Mouse (Mus musculus) right cerebral cortex, postnatal 4 days (tissue): ENCODE data around the gene Sik3.
"Not testable (repeated sequence)": the region's sequence is repeated elsewhere in the genome, so short reads cannot be mapped to it uniquely, and the experiment has no call there.

Source experiments
- DNase-seq: peaks from one replicate; pipeline ENCODE4 v3.0.0-alpha.2; 2022

The Sik3 gene

DNA sequence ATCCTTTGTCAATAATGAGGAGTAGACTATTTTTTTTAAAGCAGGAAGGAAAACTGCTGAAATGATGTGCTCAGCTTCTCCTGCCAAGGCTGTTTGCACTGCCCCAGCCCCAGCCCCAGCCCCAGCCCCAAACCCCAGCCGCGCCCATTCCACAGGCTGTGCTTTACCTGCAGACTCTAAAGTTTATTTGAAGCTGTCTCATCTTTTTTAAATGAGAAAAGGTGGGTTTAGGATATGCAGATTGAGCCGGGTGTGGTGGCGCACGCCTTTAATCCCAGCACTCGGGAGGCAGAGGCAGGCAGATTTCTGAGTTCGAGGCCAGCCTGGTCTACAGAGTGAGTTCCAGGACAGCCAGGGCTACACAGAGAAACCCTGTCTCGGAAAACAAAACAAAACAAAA is 143.2 kb downstream of the Sik3 start:
- DNase-seq, result not testable (repeated sequence)

DNA sequence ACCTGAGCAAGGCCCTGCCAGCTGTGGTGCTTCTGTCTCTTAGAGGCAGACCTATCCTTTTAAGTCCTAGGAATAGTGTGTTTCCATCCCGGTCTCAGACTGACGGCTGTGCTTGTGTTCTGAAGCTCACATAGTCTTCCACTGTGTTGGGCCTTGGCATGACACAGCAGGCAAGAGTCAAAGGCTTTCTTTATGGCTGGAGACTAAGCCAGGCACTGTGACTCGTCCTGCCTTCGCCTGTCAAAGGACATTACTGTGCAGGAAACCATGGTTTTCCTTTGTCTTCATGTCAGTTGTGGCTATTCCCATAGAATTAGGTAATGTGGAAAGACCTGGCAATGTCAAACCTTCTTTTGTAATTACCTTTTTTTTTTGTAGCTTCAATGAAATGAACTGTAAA is 144.1 kb downstream of the Sik3 start:
- DNase-seq, result no peak

DNA sequence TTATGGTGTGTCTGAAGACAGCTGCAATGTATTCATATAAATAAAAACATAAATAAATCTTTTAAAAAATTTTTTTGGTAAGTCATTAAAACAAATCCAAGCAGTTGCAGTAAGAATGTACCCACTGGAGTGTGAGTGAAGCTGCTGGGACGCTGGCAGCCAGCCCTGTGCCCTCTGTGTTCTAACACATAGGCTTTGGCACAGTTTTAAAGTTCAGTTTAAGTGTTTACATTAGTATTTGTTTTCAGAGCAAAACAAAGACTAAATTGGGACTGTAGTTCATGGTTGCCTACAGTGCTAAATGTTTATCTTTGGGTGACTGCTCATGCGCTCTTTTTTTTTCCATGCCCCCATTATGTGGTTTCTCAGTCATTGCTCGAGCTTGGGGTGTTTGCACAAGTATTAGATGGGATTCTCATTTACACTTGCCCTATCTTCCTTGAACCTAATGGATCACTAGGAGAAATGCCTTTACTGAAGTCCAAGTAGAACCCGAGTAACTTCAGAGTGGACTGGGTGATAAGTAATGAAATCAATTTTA is 145.7 kb downstream of the Sik3 start:
- no peak for DNase-seq

DNA sequence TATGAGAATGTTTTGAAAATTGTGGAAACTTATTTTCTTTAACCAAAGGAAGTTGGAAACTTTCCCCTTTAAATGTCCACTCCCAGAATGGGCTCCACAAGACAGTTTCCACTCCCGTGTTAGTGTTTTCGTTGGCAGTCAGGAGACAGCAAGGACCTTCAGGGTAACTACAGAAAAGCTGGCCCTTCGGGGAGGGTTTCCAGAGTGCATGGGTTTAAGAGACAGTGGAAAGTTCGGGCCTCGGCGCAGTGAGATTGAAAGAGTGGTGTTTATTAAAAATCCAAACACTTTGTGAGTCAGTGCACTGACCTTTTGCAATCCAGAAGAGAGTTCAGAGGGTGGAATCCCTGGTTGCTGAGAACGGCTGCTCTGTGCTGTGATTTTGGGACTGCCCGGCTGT is 150.8 kb downstream of the Sik3 start:
- DNase-seq, result no peak

DNA sequence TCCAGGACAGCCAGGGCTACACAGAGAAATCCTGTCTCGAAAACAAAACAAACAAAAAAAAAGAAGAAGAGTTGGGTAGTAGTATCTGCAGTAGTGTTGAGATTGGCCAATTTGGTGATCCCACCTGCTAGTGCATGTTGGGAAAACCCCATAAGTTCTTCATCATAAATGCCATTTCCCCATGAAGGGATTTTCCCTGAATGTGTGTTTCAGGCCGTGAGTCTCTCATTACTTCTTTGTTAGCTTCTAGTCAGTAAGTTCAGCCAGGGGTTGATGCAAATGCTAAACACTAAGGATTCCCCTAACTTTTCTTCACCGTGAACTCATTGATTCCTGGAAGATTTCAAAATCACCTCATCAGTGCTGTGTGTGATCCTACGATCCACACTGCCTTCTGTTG is 156.2 kb downstream of the Sik3 start:
- no peak for DNase-seq

DNA sequence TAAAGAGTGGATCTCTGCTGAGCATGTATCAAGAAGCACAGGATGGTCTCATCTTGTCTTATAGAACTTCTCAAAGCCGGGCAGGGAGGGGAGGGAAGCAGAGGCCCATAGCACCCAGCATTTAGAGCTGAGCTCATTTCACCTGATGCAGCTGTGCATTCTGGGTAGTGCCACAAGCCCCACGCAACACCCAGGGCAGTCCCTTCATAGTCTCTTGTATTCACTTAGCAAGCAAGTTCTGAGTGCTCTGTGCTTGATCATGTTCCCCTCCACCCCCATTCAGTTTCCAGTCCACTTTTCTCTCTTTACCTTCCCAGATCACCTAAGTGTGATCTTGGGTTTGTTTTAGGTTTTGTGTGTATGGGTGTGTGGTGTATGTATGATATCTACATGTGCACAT is 159.6 kb downstream of the Sik3 start:
- DNase-seq, result no peak

DNA sequence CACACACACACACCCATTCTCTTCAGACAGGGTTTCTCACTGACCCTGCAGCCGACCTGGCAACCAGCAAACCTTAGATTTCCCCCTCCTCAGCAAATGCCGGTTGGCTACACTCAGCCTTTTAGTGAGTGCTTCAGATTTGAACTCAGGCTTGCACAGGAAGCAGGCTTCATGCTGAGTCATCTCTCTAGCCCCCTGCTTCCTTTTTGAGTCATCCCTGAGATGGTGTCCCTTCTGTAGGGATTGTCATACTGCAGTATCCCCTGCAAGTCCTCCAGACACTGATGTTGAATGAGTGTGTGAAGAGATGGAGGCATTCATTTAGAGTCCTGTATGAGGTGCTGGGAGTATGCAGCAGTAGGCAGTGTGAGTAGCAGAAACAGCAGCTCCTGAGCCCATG is 160.3 kb downstream of the Sik3 start:
- DNase-seq, result no peak

DNA sequence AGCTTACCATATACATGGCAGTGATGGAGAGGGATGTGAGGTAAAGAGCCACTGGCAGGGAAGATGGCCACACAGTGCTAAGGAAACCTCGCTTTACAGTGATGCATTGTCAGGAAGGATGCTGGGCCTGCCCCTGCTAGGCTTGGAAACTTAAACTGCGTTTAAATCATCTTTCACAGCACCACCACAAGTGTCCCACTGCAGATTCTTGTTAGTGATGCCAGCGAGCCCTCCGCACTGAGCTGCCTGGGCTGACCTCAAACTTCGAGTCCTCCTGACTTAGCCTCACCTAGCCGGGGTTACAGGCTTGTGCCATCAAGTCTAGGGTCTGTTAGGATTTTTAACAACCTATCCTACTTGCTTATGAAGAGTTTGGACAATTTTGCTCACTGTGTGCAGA is 161.3 kb downstream of the Sik3 start:
- DNase-seq, result no peak

DNA sequence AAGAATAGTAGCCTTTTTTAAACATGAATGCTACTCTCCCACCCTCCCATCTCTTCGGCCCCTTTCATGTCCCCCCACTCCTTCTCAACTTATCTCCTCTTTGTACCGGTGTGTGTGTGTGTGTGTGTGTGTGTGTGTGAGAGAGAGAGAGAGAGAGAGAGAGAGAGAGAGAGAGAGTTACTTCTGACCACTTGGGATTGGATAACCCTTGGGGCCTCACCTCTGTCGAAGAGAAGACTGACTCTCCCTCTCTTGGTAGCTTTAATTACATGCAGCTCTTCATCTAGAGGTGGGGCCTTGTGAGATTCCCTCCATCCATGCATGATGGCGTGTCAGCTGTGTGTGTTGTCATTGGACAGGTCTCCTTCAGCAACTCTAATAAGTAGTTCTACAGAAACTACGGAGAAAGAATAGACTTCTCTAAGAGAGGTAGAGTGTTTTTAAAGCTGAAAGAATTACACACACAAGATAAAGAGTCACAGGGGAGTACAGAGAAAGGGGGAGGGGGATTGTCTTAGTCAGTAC is 162.2 kb downstream of the Sik3 start:
- no peak for DNase-seq

DNA sequence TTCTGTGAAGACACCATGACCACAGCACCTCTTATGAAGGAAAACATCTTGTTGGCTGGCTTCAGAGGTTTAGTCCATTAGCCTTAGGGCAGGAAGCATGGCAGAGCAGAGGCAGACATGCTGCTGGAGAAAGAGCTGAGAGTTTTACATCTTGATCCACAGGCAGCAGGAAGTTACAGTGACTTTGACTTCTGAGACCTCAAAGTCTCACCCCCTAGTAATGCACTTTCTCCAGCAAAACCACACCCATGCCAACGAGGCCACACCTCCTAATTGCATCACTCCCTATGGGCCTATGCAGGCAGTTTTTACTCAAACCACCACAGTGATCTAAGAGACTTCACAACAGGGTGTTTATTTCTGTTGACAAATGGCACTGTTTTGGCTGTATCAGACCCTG is 162.7 kb downstream of the Sik3 start:
- DNase-seq, result no peak

DNA sequence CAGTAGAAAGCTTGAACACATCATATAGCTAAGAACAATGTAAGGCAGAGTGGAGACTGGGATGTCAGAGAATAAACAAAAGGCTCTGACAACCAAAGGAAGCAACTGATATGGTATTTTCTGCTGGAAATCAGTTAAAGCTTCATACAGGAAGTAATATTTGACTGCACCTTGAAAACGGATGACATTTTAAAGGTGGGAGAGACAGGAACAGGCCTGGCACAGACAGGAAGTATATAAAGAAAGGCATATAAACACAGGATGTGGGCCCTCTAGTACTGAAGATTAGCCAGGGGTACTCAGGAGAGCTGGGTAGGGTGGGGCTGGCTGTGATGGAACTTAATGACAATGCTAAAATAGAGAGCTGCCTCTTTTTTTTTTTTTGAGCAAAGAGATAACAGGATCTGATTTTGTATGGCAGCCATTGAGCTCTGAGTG is 163.3 kb downstream of the Sik3 start:
- no peak for DNase-seq

DNA sequence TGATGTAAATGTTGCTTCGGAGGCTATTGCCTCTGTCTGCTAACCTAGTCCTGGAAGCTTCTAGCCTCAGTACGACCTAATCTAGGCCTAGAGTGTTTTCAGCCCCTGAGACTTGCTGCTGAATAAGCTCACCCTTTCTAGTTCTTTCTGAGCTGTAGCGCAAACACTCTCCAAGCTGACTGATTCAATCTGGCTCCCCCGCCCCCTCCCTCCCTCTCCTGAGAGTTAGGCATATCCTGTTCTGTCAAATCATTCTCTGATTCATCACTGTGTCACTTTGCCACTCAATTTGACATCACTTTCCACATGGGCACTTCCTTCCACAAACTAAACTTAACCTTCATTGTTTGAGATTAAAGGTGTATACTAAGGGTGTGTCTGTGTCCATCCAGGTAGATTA is 164.0 kb downstream of the Sik3 start:
- no peak for DNase-seq

DNA sequence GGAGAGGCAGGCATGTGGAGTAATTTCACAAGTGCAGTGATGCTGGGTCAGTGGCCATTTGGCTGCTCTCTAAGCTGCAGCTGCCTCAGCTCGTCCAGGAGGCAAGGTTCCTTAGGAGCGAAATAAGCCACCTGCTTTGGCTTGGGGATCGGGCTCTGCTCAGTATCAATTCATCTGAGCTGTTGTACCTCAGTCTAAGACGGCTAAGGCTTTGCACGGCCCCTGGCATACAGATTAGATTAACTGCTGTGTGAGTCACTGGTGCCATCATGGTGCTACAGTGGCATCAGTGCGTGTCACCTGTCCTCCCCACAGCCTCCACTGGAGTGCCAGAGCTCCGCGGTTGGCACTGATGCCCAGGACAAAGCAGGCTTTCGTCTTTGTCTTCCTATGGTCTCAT is 166.0 kb downstream of the Sik3 start:
- no peak for DNase-seq

DNA sequence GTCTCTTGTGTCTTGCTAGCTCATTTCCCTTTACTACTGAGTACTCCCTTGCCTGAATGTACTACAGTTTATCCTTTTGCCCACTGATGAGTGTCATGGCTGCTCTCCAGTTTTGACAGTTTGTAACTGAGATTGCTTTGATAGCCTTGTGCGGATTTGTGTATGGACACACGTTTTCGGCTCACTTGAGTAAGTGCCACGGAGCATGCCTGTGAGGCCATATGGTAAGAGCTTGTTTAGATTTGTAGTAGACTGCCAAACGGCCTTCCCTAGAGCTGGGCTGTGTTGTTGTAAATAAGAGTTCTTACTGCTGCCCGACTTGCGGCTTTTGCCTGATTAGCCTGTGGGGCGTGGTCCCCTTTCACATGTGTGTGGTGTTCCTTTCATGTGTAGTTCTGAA is 168.7 kb downstream of the Sik3 start:
- no peak for DNase-seq

DNA sequence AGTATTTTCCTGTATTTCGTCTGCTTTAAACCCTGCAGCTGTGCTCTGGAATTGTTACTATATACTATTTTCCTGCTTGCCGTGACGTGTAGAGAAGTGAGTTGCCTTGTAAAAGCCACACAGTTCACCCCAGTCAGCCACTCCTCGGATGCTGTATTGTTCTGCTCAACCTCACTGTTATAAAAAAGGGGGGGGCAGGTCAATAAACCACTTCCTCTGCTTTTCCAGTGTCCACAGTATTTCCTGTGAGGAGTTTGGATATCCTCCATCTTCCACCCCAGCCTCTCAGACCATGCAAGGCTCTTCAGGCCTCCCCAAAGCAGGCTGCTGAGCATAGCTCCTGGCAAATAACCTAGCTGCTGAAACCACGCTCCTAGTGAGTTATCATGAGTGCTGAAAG is 171.9 kb downstream of the Sik3 start:
- DNase-seq, result no peak

DNA sequence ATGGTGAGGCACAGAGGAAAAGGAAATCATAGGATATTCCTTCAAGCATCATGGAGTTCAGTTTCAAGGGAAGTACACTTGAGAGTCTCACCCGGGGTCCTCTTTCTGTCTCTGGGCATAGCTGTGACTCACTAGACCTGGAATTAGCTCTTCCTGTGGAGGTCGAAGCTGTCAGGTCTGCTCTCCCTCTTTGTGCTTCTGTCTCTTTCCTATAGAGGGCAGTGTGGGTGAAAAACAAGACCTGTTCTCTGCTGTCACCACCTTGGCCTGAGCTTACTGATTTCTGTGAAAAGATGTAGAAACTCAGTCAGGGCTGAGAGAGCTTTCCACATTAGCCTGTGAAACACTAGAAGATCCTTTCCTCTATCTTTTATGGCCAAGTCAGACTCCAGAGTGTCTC is 172.6 kb downstream of the Sik3 start:
- no peak for DNase-seq

DNA sequence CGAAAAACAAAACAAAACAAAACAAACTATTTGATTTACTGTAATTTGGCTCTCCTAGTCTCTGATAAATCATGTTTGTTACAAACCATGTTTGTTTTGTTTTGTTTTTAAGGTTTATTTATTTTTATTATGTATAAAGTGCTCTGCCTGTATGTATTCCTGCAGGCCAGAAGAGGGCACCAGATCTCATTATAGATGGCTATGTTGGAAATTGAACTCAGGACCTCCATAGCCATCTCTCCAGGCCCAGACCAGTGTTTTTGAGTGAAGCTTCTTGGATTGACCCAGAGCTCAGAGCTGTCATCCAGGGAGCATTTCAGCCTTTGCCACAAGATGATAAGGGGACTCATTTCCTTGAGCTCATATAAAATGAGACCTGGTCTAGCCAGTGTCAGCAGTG is 173.8 kb downstream of the Sik3 start:
- DNase-seq, result no peak

DNA sequence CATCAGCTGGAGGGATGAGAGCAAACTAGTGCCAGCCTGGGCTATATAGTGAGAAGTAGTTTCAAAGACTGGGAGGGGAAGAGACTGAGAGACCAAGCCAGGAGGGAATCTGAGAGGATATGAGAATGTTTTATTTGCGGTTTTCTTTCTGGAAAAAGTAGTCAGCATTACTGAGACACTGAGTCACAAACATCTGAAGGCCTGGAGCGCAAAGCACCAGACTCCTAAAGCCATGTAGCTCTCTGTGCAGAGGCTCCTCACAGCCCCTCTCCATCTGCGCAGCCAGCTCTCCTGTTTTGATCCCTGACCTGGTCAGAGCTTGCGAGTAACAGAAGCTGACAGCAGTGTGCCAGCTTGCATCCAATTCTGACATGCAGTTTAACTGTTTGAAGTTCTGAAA is 175.8 kb downstream of the Sik3 start:
- no peak for DNase-seq

DNA sequence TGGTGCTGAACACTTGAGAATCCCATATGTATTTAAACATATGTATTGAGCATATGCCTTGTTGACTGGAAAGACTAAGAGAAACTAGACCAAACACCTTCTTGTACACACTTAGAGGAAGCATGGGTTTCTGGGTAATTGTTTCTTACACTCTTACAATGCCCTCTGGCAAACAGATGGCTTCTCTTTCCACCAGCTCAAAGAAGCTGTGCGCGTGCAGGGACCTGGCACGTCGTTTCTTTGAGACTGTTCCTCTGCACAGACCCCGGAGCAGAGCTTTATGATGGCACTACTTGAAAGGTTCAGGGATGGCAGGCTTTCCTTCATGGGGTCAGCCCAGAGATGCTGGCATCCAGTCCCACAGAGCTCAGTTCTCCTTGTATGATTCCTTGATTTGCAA is 176.3 kb downstream of the Sik3 start:
- no peak for DNase-seq

DNA sequence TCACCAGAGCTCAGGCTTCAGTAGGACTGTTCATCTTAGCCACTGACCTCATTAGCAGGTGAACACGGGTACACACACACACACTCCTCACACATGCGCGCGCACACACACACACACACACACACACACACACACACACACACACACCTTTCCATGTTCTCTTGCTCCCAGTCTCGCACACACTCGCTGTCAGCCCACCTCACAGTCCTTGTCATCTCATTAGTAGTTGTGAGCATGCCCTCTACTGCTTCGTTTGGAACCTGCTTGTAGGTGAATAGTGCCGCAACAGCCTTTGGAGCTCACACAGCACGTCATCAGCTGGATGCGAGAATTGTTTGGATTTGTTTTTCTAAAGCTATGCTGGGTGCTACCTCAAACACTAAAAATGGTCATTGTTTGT is 176.8 kb downstream of the Sik3 start:
- DNase-seq, result no peak

DNA sequence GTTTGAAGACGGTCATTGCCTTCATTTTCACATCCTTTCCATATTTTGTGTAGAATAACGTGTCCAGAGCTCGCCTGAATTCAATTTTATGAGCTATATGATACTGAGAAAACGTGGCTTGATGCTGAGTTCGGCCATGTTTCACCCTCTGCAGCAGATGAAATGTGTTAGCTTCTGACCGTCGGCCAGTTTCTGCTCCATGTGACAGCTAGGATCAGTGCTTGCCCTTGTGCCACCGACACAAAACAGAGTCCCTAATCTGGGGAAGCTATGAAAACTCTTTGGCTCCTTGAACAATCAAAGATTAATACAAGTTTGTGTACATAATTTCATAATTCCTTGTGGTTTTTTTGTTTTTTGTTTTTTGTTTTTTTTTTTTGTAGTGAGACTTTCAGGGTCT is 178.6 kb downstream of the Sik3 start:
- no peak for DNase-seq

DNA sequence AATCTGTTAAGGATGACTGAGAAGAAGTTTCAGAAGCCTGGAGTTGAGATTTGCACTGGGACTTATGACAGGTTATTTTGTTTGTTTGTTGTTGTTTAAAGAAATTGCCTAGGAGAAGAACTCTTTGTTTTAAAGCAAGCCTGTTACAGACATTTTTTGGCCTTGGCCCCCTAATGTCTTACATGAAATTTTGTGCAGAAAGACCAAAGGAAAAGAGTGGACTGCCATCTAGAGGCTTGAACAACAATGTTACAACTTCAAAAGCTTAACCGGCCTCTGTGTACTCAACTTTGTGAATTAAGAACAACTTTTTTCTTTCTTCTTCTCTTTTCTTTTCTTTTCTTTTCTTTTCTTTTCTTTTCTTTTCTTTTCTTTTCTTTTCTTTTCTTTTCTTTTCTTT is 179.0 kb downstream of the Sik3 start:
- DNase-seq, result no peak

DNA sequence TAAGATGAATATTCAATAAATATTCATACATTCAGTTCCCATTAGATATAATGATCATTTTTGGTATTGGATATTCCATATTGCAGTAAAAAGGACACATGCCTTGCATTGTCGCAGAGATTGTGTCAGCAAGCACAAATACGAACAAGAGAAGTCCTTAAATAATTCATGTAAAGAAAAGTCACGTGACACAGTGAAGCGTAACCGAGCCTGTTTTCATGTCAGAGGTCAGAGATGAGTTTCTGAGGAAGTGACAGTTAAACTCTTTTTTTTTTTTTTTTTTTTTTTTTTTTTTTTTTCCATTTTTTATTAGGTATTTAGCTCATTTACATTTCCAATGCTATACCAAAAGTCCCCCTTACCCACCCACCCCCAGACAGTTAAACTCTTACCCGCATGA is 180.0 kb downstream of the Sik3 start:
- DNase-seq, result no peak

DNA sequence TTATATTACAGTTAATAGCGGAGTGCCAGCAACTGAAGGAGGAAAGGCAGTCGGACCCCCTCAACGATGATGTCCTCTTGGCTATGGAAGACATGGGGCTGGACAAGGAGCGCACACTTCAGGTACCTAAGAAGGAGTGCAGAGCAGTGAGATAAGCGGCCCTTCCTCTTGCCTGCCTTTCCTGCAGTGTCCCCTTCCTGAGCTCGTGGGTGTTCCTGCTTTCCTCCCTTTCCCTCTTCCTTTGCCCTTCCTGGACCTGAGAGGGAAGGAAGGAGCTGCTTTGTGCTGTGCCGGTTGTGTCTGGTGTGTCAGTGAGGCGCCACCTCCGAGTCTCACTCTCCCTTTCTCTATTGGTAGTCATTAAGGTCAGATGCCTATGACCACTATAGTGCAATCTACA is 182.2 kb downstream of the Sik3 start:
- no peak for DNase-seq

DNA sequence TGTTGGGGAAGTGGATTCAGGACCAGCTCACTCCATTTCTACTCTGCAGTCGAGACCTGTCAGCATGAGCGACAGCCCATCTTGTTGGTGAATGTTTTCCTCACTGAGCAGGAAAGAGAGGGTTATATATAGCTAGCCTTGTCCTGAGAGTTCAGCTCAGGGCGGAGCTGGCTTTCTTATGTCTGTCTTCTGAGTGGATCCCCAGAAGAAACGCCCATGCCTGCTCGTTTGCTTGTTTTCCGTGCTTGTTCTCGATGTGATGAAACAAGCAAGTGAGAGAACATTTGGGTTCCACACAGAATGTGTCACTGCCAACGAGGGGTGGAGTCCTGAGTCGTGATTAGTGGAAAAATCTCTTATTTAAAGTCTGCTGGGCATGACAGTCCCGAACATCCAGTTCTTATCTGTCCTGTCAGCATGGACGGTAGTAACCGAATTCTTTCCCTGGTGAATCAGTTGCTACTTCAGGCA is 184.1 kb downstream of the Sik3 start:
- DNase-seq, result no peak

DNA sequence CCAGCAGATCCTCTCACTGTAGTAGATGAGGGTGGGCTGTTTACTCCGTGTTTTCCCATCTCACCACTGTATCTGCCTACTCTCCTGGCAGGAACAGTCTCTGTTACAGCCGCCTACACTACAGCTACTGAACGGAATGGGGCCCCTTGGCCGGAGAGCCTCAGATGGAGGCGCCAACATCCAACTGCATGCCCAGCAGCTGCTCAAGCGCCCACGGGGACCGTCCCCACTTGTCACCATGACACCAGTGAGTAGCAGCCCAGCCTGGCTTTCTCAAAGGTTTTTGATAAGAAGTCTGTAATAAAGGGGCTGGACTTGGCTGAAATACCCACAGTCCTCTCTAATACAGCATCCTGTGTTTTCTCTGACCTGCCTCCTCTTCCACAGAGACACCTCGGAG is 185.8 kb downstream of the Sik3 start:
- DNase-seq, result no peak
